Mouse (Mus musculus): ENCODE measurements at regions not wholly inside any gene's neighbourhood (a gene's known extent, or its start where the extent isn't known, plus 50 kb on each side); places are given as distances from the start of the nearest gene placed in this dataset.

DNA sequence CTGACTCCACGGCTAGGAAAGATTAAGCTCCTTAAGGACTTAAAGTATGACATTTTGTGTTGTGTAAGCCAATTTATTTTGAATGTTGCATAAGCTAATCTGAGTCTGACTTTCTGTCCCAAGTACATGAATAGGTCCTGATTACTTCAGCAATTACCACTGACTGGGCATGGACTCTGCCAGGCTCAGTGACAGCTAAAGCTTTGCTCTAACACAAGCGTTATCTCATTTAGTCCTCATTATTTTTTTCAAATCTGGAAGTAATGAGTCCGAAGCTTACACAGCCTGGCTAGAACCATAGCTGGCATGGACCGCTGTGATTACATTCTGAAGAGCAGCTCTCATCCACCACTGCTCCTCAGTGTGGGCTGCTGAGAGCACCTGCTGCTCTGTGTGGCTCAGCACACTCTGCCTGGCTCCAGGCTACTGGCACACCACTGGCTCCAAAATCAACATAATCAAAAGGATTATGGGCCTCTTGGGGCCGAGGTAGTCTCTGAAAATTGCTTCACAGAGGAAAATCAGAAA, 753.0 kb upstream of the Jmjd1c start:
- in situ Hi-C loops (cut with MboI, MseI) = no loop called here

DNA sequence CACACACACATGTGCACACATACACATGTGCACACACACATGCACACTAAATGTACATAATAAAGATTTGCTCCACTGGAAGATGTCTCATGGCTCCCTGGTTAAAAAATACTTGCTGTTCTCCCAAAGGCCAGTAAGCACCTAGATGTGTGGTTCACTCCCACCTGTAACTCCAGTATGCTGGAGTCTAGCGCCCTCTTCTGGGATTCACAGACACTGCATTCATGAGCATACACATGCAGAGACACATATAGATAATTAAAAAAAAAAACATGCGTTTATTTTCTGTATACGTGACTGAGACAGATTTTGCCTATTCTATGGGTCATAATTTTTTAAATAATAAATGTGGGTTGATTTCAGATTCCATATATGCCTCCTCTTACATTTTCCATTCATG, 747.5 kb upstream of the Jmjd1c start:
- in situ Hi-C loops (cut with MboI, MseI) = no loop called here

DNA sequence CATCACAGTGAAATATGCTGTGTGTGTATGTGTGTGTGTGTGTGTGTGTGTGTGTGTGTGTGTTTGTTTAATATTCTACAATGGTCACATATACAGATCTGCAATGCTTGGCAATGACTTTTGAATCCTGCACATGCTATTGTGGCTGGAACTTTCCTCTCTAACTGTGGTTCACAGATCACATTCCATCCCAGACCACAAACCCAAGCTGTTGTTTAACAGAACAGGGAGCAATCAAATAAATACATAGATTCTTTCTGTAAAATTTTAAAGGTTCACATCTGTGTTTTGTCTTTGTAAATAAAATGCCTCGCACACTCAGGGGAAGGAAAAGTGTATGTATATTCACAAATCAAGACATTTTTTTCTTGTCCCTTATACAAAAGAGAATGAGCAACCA, 744.9 kb upstream of the Jmjd1c start:
- in situ Hi-C loops (cut with MboI, MseI) = no loop called here

DNA sequence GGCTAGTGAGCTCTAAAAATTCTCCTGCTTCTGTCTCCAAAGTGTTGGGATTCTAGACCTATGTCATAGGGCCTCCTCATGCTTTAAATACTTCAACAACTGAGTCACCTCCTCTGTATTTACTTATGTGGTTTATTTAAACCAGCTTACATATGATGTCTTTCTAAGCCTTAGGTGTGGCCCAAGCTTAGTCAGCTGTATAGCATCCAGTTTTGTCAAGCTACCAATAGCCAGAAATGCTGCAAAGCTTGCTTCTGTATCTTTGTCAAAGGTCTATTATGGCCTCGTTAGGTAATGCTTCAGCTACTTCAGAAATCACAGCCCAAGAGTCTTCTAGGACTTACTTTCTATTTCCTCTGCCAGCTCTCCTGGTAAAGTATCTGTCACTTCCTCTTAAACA, 741.9 kb upstream of the Jmjd1c start:
- in situ Hi-C loops (cut with MboI, MseI) = no loop called here

DNA sequence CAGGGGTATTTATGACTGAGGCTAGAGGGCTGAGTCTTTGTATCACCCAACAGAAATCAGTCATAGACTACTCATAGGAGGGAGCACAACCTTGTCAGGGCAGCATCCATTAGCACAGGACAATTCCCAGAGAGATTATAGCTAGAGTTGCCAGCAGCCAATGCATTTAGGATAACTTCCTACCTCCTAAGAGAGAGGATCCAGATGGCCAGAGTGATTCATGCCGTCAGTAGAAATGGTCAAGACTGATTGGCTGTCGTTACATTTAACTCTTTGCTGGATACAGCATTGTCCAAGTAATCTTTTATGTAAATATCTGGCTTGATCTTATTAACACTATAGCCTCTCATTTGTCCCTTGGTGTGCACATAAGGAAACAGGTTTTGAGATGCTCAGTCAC, 740.9 kb upstream of the Jmjd1c start:
- in situ Hi-C loops (cut with MboI, MseI) = no loop called here

GRCm38 (mm10) chr10:66357736-66358135, 738.2 kb upstream of the Jmjd1c start:
- in situ Hi-C loops (cut with MboI, MseI) = no loop called here

GRCm38 (mm10) chr10:66370096-66370495, 725.8 kb upstream of the Jmjd1c start:
- in situ Hi-C loops (cut with MboI, MseI) = no loop called here

DNA sequence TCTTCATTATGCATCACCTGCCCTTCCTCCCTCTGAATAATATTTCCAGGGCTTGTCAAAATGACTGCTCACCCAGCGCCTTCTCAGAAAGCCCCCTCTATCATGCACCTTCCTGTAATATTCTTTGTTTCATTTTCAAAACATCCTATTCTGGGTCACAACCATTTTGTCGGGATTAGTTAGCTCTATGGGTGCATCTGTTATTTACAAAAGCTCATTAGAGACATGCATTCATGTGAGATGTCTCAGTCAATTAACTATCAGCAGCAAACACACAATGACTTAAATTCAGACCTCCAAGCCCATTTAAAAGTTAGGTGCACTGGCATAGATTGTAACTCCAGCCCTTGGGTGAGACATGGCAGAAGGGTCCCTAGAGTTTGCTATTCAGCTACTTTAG, 724.2 kb upstream of the Jmjd1c start:
- in situ Hi-C loops (cut with MboI, MseI) = no loop called here
